10 mouse cellular contexts compared by ENCODE assay signal in the genomic region with DNA sequence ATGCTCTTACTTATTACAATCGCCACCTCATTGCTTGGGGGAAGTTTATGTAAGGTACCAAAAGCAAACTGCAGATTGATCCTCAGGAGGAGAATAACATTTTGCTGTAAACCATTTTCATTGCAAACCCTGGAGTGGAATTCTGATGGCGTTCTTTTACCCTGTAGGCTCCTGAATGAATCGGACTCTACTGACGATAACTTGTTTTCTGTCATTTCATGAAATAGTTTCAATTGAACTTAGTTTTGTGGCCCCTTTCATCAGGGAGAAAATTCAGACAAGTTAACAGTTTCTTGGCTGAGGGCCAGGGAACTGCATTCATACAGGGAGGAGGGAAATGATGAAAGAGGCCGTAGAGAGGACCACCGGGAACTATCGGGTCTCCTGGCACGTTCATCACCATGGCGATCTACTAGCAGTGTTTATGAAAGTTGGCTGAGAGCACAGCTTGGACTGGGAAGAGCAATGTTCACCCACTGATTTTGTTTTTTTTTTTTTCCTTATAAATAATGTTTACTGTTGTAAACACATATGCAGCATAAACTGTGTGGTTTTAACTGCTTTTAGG.
DNase-seq lines count a peak whose midpoint lies in the region; ATAC-seq and TF ChIP-seq lines count a peak whose summit lies in the region.
"Had no signal": no experiment of that assay in that cellular context is flagged by ENCODE, and none has a peak within 500 bp of the region (broad histone marks: within the 10 kb centered on the region; RNA-seq: fewer than 3 reads in every experiment).

No protein-coding gene starts in this region.

- no peak overlapping the region for H3K27ac ChIP-seq in heart, embryonic 16.5 days (ENCODE audit: low read length)
- H3K27ac ChIP-seq in embryonic facial prominence, embryonic 13.5 days = no peak overlapping the region
- H3K27ac ChIP-seq in left cerebral cortex, adult 2 months = no peak overlapping the region

- WGBS in heart, embryonic 16.5 days = 27% methylated on average over 9 of the region's 9 CpGs
- 23% methylated on average over 9 of the region's 9 CpGs for WGBS in embryonic facial prominence, embryonic 13.5 days

- no peaks in the 10 kb centered on the region for H3K27me3 ChIP-seq in heart, embryonic 16.5 days (ENCODE audit: control insufficient read depth, insufficient read depth, low read length)
- H3K27me3 ChIP-seq in embryonic facial prominence, embryonic 13.5 days = no peaks in the 10 kb centered on the region

- intact Hi-C loops in heart, postnatal 36 days (cut with DNase I) = no loop called here
- intact Hi-C loops in left cerebral cortex, adult 2 months (cut with DNase I) = no loop called here

- TF ChIP-seq CTCF in left cerebral cortex, adult 2 months (IDR thresholded peaks at IDR 0.05) = no peak

- H3K4me3 ChIP-seq in heart, embryonic 16.5 days (ENCODE audit: low read length) = no peak overlapping the region
- H3K4me3 ChIP-seq in embryonic facial prominence, embryonic 13.5 days = no peak overlapping the region
- H3K4me3 ChIP-seq in left cerebral cortex, adult 2 months = no peak overlapping the region

- no peaks in the 10 kb centered on the region for H3K36me3 ChIP-seq in heart, embryonic 16.5 days (ENCODE audit: control insufficient read depth, insufficient read depth)
- no peaks in the 10 kb centered on the region for H3K36me3 ChIP-seq in embryonic facial prominence, embryonic 13.5 days

- H3K9ac ChIP-seq in heart, embryonic 16.5 days (ENCODE audit: low read length) = no peak overlapping the region
- no peak overlapping the region for H3K9ac ChIP-seq in embryonic facial prominence, embryonic 13.5 days

- no peaks in the 10 kb centered on the region for H3K9me3 ChIP-seq in heart, embryonic 16.5 days (replicated peaks; ENCODE audit: control insufficient read depth, low read length)
- H3K9me3 ChIP-seq in embryonic facial prominence, embryonic 13.5 days = no peaks in the 10 kb centered on the region

- DNase-seq in heart, postnatal 36 days = no peak
- peak; percentile 9 for DNase-seq in 3T3-L1 (ENCODE audit: low read depth, low spot score)
- peak; percentile 10 to 15 for DNase-seq in kidney, postnatal 4 days
- no peak for DNase-seq in left cerebral cortex, adult 2 months (ENCODE audit: extremely low spot score in 1 of 2, low spot score in 2 of 2)
- DNase-seq in MN1 (ENCODE audit: low spot score) = no peak
- DNase-seq: adrenal gland, adult 2 months had no signal

- peak overlapping the region; percentile 1; the same call in 1 of the 2 replicates for H3K4me2 ChIP-seq in heart, embryonic 16.5 days (ENCODE audit: low read depth, low read length)
- H3K4me2 ChIP-seq in embryonic facial prominence, embryonic 13.5 days = peak overlapping the region; percentile 7; the same call in 1 of the 2 replicates
- H3K4me2 ChIP-seq: heart, embryonic 11.5 days had no signal

- H3K4me1 ChIP-seq in heart, embryonic 16.5 days (ENCODE audit: control insufficient read depth, insufficient read depth, low read length) = peaks cover 6% of the 10 kb centered on the region
- H3K4me1 ChIP-seq in embryonic facial prominence, embryonic 13.5 days = no peaks in the 10 kb centered on the region

- no peak; the same call in 1 of the 2 replicates for ATAC-seq in heart, embryonic 16.5 days (replicated peaks; ENCODE audit: extremely low read depth, insufficient read depth, low FRiP score)
- no peak for ATAC-seq in embryonic facial prominence, embryonic 13.5 days (ENCODE audit: insufficient number of reproducible peaks, insufficient read depth, low FRiP score, low TSS enrichment, low read depth)
- ATAC-seq in megakaryocyte-erythroid progenitor cell, adult 5-6 weeks (replicated peaks; ENCODE audit: low FRiP score, low TSS enrichment, poor library complexity, severe bottlenecking) = no peak

Comparison
In these comparisons a context has a peak if more than half of its experiments do, and no peak if none do; other contexts are left out.
1. DNase-seq: peak in 3T3-L1 (single experiment) and kidney, postnatal 4 days (2 of 2); none in heart, postnatal 36 days (0 of 2), left cerebral cortex, adult 2 months (0 of 2) and MN1 (single experiment).